Mouse (Mus musculus): Measurements from ENCODE around the gene Cd2bp2.

Cd2bp2 gene

DNA sequence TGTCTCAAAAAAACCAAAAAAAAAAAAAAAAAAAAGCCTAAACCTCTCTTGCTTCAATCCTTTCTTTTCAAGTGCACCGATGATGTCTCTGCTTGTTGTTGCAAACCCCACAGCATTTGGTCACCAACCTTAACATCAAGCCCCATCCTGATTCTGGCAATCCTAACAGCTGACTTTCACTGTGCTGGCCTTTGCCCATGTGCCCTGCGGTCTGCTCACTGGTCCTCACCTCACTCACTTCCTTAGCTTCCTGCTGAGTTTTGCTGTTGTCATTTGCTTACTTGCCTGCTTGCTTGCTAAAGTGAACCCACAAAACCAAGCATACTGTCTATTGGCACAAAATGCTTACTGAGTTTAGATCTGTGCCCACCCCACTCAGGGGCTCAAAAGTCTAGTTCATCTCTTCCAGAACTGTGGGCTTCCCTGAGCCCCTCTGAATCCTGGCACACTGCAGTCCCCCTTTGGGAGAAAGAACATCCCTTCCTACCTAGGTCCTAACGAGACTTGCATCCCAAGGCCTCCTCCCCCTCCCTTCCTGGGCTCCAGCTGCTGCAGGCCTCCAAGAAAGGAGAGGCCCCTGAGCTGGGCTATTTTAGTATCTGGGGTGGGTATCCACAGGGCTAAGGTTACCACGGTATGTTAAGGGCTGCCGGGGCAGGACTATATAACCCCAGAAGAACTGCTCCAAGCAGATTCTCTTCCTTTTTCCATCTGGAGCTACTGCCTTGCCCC is 15.3 kb upstream of the Cd2bp2 start:
- no peak for TF ChIP-seq GATA4 (IDR thresholded peaks at IDR 0.05; ENCODE audit: insufficient replicate concordance, low read length)

GRCm38 (mm10) chr7:127210266-127210665 is 14.4 kb upstream of the Cd2bp2 start:
- TF ChIP-seq GATA4 (IDR thresholded peaks at IDR 0.05; ENCODE audit: insufficient replicate concordance, low read length), result no peak

- TF ChIP-seq GATA4 (IDR thresholded peaks at IDR 0.05; ENCODE audit: insufficient replicate concordance, low read length), result no peak
These were observed 14.0 kb upstream of the Cd2bp2 start for GRCm38 (mm10) chr7:127209851-127210250.

DNA sequence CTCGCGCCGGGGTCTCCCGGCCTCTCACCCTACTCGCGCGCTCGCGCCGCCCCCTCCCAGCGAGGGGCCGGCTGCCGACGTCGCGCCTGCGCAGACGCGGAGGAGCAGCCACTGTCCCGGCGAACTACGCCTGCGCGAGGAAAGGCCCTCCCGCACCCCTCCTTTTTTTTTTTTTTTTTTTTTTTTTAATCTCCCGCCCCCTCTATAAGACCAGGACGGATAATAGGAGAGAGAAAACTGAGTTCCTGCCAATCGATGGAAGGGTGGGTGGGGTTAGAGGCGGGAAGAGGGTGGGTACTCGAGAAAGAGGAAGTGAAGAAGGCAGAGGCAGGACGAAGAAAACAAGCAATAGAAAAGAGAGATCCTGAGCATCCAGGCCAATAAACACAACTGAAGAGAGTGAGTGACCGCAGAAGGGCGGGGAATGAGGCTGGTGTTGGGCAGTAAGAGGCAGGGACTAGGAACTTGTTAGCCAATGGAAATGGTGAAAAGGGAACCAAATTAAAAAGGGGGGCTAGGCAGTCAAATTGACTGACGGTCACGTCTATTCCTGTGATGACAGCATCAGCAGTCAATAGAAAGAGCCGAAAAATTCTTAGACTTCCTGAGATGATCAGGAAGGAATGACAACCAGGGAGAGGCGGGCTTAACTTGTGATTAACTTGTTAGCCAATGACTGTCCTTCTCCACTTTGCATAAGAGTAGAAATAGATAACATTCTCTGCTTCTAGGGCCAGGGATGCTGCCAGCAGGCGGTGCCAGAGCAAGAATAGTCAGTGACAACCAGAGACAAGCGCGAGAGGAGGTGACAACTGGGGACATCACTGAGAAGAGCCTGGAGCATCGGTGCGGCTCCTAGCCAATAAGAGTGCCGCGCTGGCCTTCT is 12.9 kb upstream of the Cd2bp2 start, which contains the start of gene Mylpf:
Mylpf (plus strand) TSS at position 338 of the 886 bp plus-strand sequence.
- TF ChIP-seq GATA4 (IDR thresholded peaks at IDR 0.05; ENCODE audit: insufficient replicate concordance, low read length), result peak; percentile 88

- TF ChIP-seq GATA4 (IDR thresholded peaks at IDR 0.05; ENCODE audit: insufficient replicate concordance, low read length), result no peak
These were observed 12.4 kb upstream of the Cd2bp2 start, which contains the start of gene Tbc1d10b for GRCm38 (mm10) chr7:127208295-127208552. Gene Tbc1d10b (minus strand): TSS chr7:127208468.

DNA sequence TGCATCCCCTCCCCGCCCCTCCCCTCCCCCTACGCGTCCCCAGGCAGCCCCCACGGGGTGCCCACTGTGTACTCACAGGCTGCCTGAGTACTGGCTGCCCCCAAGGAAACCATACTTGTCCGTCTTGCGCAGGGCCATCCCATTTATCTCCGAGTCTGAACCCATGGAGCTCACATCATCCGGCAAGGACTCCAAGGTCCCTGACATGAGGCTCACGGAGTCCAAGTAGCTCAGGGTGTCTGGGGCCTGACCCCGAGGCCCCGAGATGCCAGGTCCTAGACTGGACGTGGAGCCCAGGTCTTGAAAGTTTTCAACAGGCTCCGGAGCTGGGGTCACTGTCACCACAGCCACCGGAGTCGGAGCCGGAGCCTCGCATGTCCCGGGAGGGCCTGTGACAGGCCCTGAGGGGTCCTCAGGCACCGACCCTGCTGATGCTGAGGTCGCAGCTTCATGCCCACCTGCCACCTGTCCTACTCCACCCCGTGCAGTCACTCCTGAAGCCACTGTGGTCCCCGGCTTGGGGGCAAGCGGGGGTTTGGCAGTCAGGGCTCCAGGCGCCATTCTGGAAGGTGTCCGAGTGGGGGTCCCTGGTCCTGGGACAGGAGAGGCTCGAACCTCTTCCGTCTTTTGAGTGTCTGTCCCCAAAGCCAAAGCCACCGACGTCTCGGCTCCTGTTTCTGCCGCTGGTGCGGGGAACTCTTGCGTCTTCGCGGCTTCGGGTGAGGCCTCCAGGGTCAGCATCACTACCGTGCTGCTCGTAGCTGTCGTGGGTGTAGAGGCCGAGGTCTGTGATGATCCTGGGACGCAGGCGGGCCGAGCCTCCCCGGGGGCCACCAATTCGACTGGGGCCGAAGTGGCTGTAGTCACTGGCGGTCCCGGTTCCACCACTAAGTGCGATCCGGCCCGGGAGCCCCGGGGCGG is 11.8 kb upstream of the Cd2bp2 start:
- TF ChIP-seq GATA4 (IDR thresholded peaks at IDR 0.05; ENCODE audit: insufficient replicate concordance, low read length), result no peak

GRCm38 (mm10) chr7:127206606-127207005 is 10.8 kb upstream of the Cd2bp2 start:
- TF ChIP-seq GATA4 (IDR thresholded peaks at IDR 0.05; ENCODE audit: insufficient replicate concordance, low read length), result no peak

GRCm38 (mm10) chr7:127196484-127196883 is 634 bp upstream of the Cd2bp2 start:
- no peak for TF ChIP-seq GATA4 (IDR thresholded peaks at IDR 0.05; ENCODE audit: insufficient replicate concordance, low read length)

DNA sequence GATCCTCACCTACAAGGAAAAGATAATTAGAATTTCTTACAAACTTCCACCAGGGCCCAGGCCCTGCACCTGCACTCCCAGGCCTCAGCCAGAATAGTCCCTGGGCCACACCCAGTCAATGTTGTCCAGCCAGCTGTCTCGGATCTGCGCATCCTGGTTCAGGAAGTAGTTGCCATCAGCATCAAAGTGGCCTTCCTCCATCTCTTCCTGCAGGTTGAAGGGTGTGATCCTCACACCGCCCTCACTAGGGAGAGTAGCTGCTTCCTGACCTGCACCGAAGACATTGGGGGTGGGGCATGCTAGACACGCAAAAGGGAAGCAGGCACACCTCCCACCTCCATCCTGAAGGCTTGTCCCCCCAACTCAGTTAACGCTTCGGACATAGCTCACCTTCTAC is 1.2 kb downstream of the Cd2bp2 start:
- no peak for TF ChIP-seq GATA4 (IDR thresholded peaks at IDR 0.05; ENCODE audit: insufficient replicate concordance, low read length)

DNA sequence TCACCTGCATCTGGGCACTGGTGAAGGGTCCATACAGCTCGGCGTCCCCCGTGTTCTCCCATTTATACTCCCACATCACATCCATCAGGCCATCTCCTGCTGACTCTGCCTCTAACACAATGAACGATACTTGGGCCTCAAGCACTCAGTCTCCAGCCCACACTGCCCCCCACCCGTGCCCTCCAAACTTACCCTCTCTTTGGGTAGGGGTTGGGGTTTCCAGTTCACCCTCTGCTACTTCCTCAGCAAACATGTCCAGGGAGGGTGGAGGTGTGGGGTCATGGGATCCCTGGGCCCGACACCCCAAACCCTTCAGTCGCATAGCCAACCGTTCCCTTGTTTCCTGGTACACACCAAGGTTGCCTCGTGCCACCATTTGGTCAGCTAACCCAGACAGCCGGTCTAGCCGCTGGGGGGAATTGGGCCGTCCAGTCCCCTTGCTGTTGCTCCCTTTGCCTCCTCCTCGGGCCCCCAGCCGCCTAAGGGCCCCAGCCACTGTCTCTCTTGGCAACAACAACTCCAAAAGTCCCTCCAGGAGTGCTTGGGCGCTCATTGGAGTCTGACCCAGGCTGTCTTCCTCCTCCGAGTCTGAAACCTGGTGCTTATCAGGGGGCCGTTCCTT is 1.7 kb downstream of the Cd2bp2 start:
- TF ChIP-seq GATA4 (IDR thresholded peaks at IDR 0.05; ENCODE audit: insufficient replicate concordance, low read length), result no peak

DNA sequence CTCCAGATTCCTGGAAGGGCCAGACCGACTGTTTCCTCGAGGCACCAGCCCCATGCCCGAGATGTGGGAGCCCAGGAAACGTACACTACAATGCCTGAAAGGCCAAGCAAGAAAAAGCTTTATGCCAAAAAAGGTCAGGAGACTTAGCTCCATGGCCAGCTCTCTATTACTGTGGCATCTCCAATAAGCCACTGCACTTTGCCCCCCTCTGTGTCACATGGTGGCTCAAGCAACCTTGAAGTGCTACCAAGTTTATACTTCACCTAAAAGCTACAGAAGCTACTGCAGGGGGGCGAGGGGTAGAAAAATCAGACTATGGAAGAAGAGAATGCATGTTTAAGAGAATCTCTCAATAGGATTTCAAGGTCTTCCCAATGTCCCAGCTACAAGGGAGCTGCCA is 2.9 kb downstream of the Cd2bp2 start:
- no peak for TF ChIP-seq GATA4 (IDR thresholded peaks at IDR 0.05; ENCODE audit: insufficient replicate concordance, low read length)

- TF ChIP-seq GATA4 (IDR thresholded peaks at IDR 0.05; ENCODE audit: insufficient replicate concordance, low read length), result no peak
These were observed 5.2 kb downstream of the Cd2bp2 start for GRCm38 (mm10) chr7:127190672-127191071.

DNA sequence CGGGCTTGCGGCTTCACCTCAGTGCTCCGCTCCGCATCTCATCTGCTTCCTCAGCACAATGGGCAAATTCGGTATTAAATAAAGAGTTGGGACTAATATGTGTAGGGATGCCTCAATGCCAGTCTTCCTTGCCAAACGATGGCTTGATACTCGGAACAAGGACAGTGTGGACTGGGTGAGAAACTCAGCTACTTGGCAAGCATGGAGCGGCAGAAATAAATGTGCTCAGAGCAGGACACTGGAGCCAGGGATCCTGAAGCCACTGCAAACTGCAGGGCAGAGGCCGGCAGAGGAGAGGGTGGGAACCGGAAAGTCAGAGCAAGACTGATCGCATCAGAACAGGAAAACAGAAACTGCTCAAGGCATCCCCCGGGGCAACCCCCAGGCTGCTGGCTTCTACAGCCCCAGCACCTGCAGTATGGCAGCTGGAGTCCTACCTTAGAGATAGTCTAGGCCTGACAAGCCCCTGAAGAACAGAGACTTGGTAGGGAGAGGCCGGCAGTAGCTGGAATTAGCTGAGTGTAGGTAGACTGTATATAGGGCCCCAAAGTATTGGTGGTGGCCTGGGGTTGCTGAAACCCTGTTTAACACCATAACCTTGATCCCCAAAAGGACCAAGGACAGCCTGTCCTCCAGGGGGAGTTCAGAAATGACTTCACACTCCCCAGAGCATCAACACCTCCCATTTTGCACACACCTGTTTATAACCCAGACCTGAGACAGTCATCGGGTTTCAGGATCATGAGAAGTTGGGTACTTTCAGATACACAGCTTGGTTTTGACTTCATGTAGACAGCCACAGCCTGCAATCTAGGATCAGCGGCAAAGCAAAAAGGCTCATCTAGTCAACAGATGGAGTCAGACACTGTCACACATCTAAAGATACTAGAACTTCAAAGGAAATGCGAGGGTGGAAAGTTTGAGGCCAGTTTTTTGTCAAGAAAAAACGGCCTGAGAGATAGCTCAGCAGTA is 7.3 kb downstream of the Cd2bp2 start:
- TF ChIP-seq GATA4 (IDR thresholded peaks at IDR 0.05; ENCODE audit: insufficient replicate concordance, low read length), result no peak

- TF ChIP-seq GATA4 (IDR thresholded peaks at IDR 0.05; ENCODE audit: insufficient replicate concordance, low read length), result no peak
These were observed 8.5 kb downstream of the Cd2bp2 start for GRCm38 (mm10) chr7:127187351-127187750.
